Mouse (Mus musculus) adrenal gland, adult 2 months (tissue): Measurements from ENCODE around the gene Mknk2. TPM values are rescaled to one million over a fixed set of nuclear protein-coding genes. Genes with fewer than 3 reads are reported as not detected.

ENCODE experiments used
- DNase-seq: peaks from one replicate; pipeline ENCODE4 v3.0.0; 2021
- long read RNA-seq: library from polyadenylated mRNA; stranded (forward); transcript quantifications from one replicate; pipeline ENCODE4 v2.0.0, GENCODE M21; 2021
- polyA plus RNA-seq: library from polyadenylated mRNA; depleted of rRNA; stranded (reverse); fragments of >200 nt; gene quantifications from 2 replicates; pipeline ENCODE4 v1.2.3, GENCODE M21; 2012; rRNA removed
- total RNA-seq, 2 experiments: library from RNA; stranded (reverse); gene quantifications; 2 replicates each; pipeline ENCODE4 v1.2.3; 2021

Mknk2 gene
- total RNA-seq, result 100 to 1,000 TPM; 185 to 189 TPM
- polyA plus RNA-seq, result 427 and 546 TPM in 2 replicates
- long read RNA-seq, transcript Mknk2-205 (14 exons, 3,439 nt), result major isoform, 39 of 376 reads
- long read RNA-seq, partial matches to known transcripts, result 15 of 376 reads
- long read RNA-seq, other reads (novel, unspliced or antisense), result 321 of 376 reads

DNA sequence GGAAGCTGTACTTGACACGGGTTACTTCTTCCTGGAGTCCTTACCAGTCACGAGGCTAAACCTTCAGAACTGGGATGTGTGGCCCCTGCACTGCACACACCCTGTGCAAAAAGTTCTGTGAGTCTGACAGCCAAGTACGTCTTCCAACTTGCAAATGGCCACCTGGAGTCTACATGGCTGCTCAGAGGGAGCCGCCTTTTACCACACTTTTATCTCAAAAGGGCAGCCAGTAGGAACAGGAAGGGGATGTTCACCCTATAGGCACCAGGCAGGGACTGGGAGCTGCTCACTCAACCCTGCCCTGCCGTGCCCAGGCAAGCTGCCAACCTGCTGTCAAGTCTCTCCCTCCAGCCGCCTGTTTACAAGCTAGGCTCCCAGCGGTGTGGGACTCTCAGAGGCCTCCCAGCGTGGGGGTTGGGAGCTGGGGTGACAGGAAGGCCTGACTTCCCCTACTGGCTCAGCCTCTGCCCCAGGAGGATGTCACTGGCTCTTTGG is at the start of gene Mknk2:
TSS of gene Mknk2 (minus strand) at position 171 of the 495 bp plus-strand sequence.
- peak; percentile 96 for DNase-seq

DNA sequence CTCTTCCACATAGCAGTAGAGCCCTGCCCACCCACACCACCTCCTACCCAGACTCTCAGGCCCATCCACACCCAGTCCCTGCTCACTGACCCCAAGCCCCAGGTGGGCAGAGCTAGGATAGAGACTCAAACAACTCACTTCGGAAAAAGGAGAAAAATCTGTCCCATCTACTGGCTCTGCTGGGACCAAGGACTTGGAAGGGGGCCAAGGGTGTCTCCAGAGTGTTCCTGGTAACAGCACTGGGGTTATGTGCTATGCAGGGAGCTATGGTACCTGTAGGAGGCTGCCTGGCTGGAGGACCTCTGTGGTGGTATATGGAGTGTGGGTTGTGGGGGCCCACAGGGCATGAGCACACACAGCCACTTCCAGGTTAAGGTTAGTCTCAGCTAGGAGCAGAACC is 39.4 kb upstream of the Mknk2 start:
- peak; percentile 63 for DNase-seq

DNA sequence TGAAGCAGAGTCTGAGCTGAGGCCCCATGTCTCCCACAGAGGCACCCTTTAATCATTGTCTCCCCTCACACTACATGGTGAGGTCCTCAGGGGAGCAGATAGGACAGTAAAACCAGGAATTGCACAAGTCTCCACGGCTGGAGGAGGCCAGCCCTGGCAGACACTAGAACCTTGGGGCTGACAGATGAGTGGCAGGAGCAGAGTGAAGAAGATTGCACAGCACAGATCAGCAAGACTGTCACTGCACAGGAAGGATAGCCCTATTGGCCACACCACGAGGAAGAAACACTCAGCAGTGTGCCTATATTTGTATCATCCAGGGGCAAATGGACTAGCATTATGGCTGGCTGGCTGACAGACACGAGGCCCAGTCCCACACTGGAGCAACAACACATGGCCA is 32.9 kb upstream of the Mknk2 start:
- DNase-seq, result peak; percentile 52

DNA sequence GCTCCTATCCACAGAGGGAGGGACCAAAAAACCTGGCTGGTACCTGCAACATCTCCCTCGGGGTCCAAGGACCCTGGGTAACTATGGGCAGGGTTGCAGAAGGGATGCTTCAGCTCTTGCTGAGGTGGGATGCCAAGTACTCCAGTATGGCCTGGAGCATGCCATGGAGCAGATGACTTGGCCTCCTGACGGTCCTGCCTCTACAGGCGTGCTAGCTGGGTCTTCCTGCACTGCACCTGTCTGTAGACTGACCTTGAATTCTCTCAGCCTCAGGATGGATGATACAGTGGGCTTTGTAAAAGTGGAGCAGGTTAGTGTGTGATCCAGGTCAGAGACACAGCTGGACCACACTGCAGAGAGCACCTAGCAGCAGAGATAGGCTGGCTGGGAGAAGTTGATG is 27.6 kb upstream of the Mknk2 start:
- DNase-seq, result no peak

DNA sequence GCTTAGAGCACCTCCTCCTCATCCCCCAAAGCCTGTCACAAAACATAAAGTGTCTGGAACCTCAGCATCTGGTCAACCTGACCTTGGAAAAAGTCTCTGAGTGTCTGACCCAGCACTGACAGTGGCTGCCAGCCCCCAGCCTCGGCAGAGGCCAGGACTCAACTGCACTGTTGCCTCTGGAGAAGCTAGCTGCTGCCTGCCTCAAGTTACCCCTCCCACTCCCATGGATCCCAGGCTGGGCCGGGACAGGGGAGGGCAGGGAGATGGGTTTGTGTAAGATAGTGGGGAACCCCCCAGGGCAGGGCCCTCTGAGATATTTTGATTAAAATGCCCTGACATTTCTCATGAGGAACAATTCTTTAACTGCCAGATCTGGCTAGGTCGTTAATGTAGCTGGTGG is 27.1 kb upstream of the Mknk2 start:
- DNase-seq, result no peak

DNA sequence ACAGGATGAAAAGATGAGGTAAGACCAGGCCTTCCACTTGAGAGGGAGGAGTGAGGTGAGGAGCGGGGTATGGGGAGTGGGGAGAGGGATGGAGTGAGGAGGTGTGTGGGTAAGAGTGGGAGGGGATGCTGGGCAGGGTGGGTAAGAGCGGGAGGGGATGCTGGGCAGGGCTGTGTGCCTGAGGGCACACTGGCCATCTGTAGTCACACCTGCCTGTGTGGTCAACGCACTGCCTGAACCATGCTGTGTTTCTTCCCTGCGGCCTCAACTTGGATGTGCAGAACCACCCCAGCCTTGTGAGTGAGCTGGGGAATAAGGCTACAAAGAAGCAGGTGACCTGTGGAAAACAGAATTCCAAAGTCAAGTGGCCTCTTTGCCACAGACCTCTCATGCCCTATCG is 26.5 kb upstream of the Mknk2 start:
- DNase-seq, result no peak

DNA sequence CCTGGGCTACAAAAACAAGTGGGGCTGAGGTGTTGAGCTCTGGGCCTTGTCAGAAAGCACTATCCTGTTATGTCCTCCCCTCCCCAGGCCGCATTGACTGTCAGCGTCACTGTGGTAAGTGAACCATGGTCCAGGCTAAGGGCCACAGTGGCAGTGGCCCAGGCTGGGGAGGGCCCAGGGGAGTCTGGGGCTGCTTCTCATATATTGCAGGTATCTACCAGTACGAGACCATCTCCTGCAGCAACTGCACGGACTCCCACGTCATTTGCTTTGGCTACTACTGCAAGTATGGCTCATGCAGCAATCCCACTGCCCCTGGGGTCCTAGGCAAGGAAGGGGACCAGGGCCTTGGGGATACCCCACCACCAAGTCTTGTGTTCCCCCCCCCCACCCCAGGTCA is 25.7 kb upstream of the Mknk2 start:
- DNase-seq, result no peak

DNA sequence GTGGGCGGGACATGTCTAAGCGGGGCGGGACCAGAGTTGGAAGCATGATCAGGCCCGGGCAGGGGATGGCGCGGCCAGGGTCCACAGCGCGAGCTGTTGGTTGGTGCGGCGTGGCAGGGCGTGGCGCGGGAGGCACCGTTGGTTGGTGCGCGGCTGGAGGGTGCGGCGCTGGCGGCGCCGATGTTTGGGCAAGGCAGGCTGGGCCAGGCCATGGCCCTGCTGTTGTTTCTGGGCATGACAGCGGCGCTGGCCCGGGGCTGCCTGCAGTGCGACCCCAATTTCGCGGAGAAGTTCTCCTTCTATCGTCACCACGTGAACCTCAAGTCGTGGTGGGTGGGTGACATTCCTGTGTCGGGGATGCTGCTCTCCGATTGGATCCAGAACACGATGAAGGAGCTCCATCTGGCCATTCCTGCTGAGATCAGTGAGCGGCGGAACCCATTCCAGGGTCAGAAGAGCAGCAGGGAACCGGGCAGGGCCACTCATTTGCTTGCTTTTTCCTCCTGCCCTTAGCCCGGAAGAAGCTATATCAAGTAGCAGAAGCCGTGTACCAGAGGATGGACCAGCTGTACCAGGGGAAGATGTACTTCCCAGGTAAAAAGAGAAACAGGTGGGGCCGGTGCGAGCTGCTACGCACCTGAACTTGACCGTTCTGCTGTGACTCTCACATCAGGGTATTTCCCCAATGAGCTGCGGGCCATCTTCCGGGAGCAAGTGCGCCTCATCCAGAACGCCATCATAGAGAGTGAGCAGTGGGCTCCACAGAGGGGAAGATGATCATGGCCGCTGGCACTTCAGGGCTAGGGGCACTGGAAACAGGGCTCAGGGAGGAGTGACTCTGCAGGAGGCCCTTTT is 24.9 kb upstream of the Mknk2 start:
- peak; percentile 98 for DNase-seq

DNA sequence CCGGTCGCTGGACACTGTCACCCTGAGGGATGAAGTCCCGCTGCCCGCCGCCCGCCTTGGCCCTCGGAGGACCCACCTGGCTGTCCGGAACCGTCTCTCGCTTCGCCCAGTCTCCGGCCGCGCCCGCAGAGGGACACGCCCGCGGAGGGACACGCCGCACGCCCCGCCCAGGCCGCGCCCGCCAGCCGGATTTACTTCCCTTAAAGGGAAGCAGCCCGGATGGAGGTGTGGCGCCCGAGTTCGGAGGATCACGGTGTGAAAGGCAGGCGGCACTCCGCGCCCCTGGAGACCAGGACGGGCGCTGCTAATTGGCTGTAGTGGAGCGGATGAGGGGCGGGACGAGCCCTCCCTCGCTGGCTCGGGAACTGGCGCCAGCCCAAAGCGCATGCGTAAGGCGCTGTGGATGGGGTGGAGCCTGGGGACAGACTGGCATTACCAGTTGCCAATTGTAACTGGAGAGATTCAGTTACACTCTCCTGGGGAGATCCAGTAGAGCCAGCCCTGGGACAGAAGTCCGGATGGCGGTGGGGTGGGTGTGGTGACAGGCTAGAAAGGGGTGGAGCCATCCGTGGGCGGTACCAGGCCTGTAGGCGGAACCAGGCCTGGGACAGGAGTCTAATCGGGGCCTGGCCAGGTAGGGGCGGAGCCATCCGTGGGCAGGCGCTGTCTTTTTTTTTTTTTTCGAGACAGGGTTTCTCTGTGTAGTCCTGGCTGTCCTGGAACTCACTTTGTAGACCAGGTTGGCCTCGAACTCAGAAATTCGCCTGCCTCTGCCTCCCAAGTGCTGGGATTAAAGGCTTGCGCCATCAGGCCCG is 24.0 kb upstream of the Mknk2 start, which contains the start of the genes Mob3a and Izumo4:
TSS of gene Mob3a (minus strand) at position 257 of the 815 bp plus-strand sequence.
TSS of gene Izumo4 (plus strand) at position 464 of the 815 bp plus-strand sequence.
- peak; percentile 100 for DNase-seq

DNA sequence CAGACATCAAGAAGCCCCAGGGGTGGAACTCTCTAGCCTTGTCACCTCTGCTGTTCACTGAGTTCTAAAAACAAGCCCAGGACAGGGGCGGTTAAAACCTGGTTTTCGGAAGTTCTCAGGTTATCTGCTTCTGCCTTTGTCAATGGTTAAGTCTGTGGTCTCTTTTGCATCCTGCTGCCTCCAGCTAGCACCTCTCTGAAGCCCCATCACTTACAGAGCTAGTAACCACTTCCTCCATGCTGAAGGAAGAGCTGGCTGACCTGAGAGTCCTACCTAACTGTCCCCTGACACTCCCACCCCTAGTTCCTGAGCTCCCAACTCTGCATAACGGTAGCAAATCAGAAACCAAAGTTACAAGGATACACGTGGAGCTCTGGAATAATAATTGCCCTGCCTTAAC is 22.8 kb upstream of the Mknk2 start:
- no peak for DNase-seq

DNA sequence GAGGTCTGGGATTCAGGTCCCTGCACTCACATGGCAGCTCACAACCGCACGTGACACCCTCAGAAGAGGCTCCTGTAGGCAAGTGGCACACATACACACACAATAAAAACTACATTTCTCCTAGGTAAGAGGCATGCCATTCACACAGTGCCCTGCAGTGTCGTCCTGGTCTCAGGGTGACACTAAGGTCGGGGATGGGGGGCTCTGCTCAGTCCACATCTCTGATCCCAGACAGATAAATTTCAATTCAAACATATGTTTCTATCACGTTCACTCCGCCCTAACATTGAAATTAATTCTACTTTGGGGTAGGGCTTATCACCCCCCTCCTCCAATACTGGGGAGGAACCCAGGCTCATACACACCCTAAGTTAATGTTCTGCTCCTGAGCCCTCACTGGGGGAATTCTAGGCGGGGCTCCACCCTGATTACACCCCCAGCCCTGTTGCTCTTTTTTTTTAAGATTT is 22.2 kb upstream of the Mknk2 start:
- DNase-seq, result no peak

DNA sequence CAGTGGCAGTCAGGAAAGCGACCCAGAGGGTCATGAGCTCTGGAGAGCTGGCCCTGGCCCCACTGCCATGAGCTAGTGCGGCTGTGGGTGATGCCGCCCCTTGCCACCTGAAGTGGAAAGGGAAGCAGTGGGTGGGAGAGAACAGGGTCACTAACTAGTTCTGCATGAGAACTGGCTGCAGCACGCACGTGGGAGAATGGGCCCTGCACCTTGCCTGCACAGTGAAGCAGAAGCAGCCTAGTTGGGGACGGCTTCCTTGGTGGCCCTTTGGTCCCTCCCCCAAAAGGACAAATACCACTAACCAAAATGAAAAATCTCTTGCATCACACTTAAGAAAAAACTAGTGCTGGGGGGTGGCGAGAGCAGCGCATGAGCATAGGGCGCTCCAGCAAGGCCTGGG is 20.7 kb upstream of the Mknk2 start:
- DNase-seq, result no peak

DNA sequence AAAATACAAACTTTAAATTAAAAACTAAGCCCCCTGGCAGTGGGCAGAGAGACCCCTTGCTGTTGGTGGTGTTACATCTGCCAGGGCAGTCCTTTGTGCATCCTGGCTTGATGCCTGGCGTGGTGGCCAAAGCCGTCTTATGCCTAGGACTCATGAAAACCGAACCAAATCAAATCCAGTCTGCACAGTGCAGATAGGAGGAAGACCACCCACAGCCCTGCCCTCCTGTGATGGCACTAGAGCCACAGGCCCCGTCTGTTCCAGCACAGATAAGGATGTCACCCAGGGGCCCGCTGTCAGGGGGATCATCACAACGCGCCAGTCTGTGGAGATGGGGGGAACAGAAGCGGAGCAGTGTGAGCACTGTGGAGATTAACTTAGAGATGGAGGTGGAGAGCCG is 19.9 kb upstream of the Mknk2 start:
- no peak for DNase-seq

DNA sequence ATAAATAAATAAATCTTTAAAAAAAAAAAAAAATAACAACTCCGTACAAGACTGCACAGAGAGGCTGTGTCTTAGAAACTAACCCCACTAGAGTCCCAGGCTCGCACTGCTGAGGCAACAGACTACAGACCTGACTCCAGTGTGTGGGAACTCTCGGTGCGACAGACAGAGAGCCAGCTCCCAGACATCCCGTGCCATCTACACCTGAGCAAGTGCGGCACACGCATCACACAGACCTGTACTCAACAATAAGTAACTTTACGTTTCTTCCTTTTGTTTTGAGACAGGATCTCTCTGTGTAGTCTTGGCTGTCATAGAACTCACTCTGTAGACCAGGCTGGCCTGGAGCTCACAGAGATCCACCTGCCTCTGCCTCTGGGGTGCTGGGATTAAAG is 19.5 kb upstream of the Mknk2 start:
- no peak for DNase-seq

DNA sequence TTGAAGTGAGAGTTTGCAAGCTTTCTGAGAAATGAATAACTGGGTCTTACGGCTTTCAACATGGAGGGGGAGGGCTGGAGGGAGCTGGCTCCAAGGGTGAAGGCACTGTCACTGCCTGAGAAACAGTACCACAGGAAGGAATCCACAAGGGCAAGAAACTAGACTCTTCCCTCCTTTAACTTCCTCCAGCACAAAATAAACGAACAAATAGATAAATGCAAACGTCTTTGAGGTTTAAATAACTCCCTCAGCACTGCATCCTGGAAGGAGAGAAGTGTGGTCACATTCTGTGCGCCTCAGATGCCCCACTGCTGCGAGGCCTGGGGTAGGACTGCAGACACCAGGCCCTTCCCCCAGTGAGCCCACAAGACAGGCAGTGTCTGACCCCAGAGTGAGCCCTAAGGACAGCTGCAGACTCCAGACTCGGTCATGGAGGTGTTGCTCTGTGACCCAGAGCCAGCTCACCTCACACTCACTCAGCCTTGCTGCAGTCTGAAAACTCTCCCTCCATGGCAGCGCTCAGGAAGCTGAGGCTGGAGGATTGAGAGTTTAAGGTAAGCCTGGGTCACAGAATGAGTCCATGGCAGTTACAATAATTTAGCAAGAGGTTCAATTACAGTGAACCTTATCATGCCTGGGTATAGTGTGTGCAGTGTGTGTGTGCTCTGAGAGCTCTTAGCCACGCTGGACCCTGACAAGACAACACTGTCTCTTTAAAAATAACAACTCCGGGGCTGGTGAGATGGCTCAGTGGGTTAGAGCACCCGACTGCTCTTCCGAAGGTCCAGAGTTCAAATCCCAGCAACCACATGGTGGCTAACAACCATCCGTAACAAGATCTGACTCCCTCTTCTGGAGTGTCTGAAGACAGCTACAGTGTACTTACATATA is 18.8 kb upstream of the Mknk2 start:
- no peak for DNase-seq

DNA sequence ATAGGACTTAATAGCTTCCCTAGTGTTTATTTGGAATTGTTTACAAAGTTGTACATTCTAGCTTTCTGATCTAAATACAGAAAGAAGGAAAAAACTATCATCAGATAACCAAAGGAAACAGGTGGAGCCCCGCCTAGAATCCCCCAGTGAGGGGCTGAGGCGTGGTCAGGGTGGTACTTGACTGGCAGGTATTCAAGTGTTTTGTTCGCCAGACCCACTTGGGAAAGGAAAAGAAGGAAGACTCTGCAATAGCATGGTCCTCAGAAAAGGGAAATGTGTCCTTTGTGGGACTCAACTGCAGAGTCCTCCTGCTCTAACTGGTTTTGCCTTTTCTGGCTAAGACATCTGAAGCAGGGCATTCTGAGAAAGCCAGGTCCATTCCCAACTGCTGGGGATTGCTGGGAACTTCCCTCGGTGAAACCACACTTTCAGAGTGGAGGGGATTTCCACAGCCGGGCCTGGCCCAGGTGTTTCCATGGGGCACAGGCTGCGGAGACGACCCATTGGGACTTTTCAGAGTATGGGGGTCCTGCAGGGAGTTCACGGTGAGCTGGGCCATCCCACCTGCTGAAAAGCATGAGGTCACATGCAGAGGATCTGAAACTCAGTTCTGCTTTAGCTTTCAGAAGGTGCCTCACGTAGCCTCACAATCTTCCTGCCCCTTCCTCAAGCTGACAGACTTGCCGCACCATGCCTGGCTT is 18.0 kb upstream of the Mknk2 start:
- DNase-seq, result no peak

DNA sequence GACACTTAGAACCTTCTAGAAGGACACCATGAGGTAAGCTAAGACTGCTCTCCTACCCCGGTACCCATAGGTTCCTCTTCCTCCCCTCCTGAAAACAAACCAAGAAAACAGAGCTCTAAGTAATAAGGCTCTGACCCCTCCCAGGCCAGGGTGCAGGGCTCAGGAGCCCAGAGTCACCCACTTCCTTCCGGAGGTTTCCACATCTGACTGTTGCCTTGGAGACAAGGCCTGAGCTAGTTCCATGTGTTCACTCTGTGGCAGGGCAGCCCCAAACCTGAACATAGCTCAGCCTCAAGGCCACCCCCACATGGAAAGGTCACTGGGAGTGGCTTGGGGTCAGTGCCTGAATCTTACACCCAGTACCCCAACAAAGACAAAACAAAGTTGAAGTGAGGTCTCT is 17.3 kb upstream of the Mknk2 start:
- DNase-seq, result peak; percentile 79

DNA sequence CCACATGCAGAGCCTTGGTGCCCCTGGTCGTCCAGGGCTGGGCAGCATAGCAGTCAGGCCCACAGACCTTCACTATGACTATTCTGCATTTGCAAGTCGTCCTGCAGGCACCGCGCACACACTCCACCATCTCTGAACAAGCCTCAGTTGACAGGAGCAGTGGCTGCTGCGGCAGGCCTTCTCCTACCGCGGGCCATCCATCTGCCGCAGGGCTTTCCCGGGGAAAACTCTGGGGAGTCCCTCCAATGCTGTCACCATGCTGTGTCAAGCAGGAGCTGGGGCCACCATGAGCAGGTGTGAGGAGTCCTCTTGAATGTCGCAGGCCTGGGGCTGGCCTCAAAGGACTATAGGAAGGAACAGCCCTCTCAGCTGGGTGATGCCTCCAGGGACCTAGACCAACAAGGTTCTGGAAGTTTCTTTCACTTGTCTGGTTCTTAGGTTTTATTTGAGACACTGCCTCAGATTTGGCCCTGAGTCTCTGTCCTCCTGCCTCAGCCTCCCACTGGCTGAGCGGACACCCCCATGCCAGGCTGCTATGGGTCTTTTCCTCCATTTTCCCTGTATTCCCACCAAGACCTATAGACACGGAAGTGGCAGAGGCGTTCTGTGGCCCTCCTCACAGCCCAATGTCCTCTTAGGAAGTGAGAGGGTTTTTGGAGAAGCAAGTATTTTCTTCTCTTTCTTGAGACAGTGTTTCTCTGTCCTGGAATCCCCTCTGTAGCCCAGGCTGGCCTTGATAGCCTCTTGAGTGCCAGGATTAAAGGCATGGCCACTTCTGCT is 16.4 kb upstream of the Mknk2 start:
- no peak for DNase-seq

DNA sequence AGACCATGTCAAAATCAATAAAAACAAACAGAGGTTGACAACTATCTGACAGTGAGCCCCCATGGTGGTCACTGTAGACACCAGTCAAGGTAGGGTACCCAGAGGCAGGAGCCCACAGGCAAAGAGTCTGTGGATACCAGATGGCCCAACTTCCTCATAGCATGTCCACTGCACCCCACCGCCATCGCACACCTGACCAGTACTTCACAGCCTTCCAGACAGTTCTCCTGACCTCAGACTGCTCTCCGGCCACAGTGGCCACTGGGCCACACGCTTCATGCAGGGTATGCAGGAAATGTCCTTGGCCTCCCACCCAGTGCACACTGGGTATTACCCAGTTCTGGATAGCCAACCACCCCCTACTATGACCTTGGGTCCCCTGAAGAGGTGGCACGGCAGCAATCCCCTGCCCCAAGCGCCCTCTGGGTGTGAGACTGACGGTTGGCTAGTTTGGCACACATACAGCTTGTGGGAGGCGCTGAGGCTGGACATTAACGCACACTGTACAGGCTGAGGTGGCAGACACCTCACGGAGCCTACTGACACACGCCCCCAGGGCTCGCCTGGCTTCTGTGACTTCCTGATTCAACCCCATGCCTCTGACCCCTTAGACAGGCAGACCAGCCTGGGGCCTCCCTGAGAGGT is 15.6 kb upstream of the Mknk2 start:
- DNase-seq, result no peak
